Mouse (Mus musculus) intestine, embryonic 14.5 days (tissue): ENCODE measurements at regions not wholly inside any gene's neighbourhood (a gene's known extent, or its start where the extent isn't known, plus 50 kb on each side); places are given as distances from the start of the nearest gene placed in this dataset.

Source experiments
- ATAC-seq: fragments of 200-750 bp; cut with Nextera tagmentation; replicated peaks from 2 replicates; pipeline ENCODE4 v1.8.0; 2017; ENCODE audit warnings: low read depth, moderate number of reproducible peaks, moderate TSS enrichment, moderate library complexity; ENCODE audit not compliant: low FRiP score, low TSS enrichment
- DNase-seq: peaks from one replicate; pipeline ENCODE4 v3.0.0-alpha.2; 2018; ENCODE audit warnings: low spot score
- H3K27ac ChIP-seq: fragments of 300-500 bp; sonication (generic); 2 replicates; pipeline ENCODE4 v1.5.1; 2014; ENCODE audit warnings: low read depth, mild to moderate bottlenecking, control low read depth
- H3K27me3 ChIP-seq: fragments of 300-500 bp; sonication (generic); replicated peaks from 2 replicates; pipeline ENCODE4 v1.6.1; 2014; ENCODE audit warnings: low read length, control low read depth; ENCODE audit not compliant: control insufficient read depth, insufficient read depth
- H3K36me3 ChIP-seq: fragments of 300-500 bp; sonication (generic); 2 replicates; pipeline ENCODE4 v1.6.1; 2014; ENCODE audit warnings: low read length, control low read depth; ENCODE audit not compliant: control insufficient read depth, insufficient read depth
- H3K4me1 ChIP-seq: fragments of 300-500 bp; sonication (generic); replicated peaks from 2 replicates; pipeline ENCODE4 v1.6.1; 2014; ENCODE audit warnings: low read length, control low read depth, mixed read lengths; ENCODE audit not compliant: control insufficient read depth, insufficient read depth
- H3K4me2 ChIP-seq: fragments of 300-500 bp; sonication (generic); 2 replicates; pipeline ENCODE4 v1.6.1; 2014; ENCODE audit warnings: low read length
- H3K4me3 ChIP-seq: fragments of 300-500 bp; sonication (generic); 2 replicates; pipeline ENCODE4 v1.5.1; 2014; ENCODE audit warnings: low read depth, low read length, control low read depth, mixed read lengths
- H3K9ac ChIP-seq: fragments of 300-500 bp; sonication (generic); 2 replicates; pipeline ENCODE4 v1.6.1; 2014; ENCODE audit warnings: mild to moderate bottlenecking, low read length
- H3K9me3 ChIP-seq: fragments of 300-500 bp; sonication (generic); 2 replicates; pipeline ENCODE4 v1.6.1; 2016; ENCODE audit warnings: low read length, control low read depth; ENCODE audit not compliant: control insufficient read depth
- WGBS: fragments of 180-500 bp; shearing (Covaris S2); extraction: QIAGEN DNeasy Blood & Tissue Kit; methylation state at CpG from one replicate; pipeline ENCODE4 v1.1.7; 2014; 5-methylcytosine and 5-hydroxymethylcytosine counted together

- WGBS, result 54% methylated on average over 4 of the region's 4 CpGs
- DNase-seq, result no peak
Observed at GRCm38 (mm10) chr16:7929112-7929511, 495.8 kb downstream of the Tmem114 start.

GRCm38 (mm10) chr16:7928391-7928935 is 496.5 kb downstream of the Tmem114 start:
- Histone ChIP-seq H3K4me1 (no peaks in the 10 kb centered on the region), H3K9me3 (no peaks in the 10 kb centered on the region), H3K4me2 (no peak overlapping the region), H3K4me3 (no peak overlapping the region), H3K27ac (no peak overlapping the region), H3K9ac (no peak overlapping the region), H3K36me3 (no peaks in the 10 kb centered on the region), H3K27me3 (no peaks in the 10 kb centered on the region)
- 73% methylated on average over 6 of the region's 6 CpGs for WGBS
- ATAC-seq, result no peak
- no peak for DNase-seq

More at GRCm38 (mm10) chr16:7929112-7929511, 495.8 kb downstream of the Tmem114 start:
- H3K27me3 ChIP-seq, result no peaks in the 10 kb centered on the region
- no peak overlapping the region for H3K4me2 ChIP-seq
- H3K27ac ChIP-seq, result no peak overlapping the region
- ATAC-seq, result no peak
- H3K9ac ChIP-seq, result no peak overlapping the region
- no peaks in the 10 kb centered on the region for H3K36me3 ChIP-seq
- H3K4me3 ChIP-seq, result no peak overlapping the region
- H3K9me3 ChIP-seq, result no peaks in the 10 kb centered on the region
- no peaks in the 10 kb centered on the region for H3K4me1 ChIP-seq

GRCm38 (mm10) chr16:7927756-7928155 is 497.2 kb downstream of the Tmem114 start:
- ATAC-seq (0 out of 2 replicates have a peak, but pooled peaks have one; percentile 3), DNase-seq (no peak)
- H3K4me2 ChIP-seq, result no peak overlapping the region
- no peaks in the 10 kb centered on the region for H3K4me1 ChIP-seq
- H3K27me3 ChIP-seq, result no peaks in the 10 kb centered on the region
- WGBS, result 59% methylated on average over 8 of the region's 8 CpGs
- no peaks in the 10 kb centered on the region for H3K36me3 ChIP-seq
- H3K9me3 ChIP-seq, result no peaks in the 10 kb centered on the region
- no peak overlapping the region for H3K9ac ChIP-seq
- H3K4me3 ChIP-seq, result no peak overlapping the region
- H3K27ac ChIP-seq, result no peak overlapping the region

- H3K9me3 ChIP-seq, result no peaks in the 10 kb centered on the region
- no peak overlapping the region for H3K4me3 ChIP-seq
- H3K27me3 ChIP-seq, result no peaks in the 10 kb centered on the region
- ATAC-seq (no peak), DNase-seq (no peak)
- no peak overlapping the region for H3K27ac ChIP-seq
- 74% methylated on average over 2 of the region's 2 CpGs for WGBS
- H3K4me1 ChIP-seq, result no peaks in the 10 kb centered on the region
- no peak overlapping the region for H3K9ac ChIP-seq
- H3K4me2 ChIP-seq, result no peak overlapping the region
- H3K36me3 ChIP-seq, result no peaks in the 10 kb centered on the region
Observed at GRCm38 (mm10) chr16:7895786-7896185, 529.1 kb downstream of the Tmem114 start.

GRCm38 (mm10) chr16:7892799-7893198 is 532.1 kb downstream of the Tmem114 start:
- DNase-seq (no peak), ATAC-seq (no peak)
- no peak overlapping the region for H3K4me2 ChIP-seq
- no peaks in the 10 kb centered on the region for H3K27me3 ChIP-seq
- H3K9me3 ChIP-seq, result no peaks in the 10 kb centered on the region
- 77% methylated on average over 5 of the region's 5 CpGs for WGBS
- H3K4me3 ChIP-seq, result no peak overlapping the region
- H3K4me1 ChIP-seq, result no peaks in the 10 kb centered on the region
- H3K27ac ChIP-seq, result no peak overlapping the region
- no peak overlapping the region for H3K9ac ChIP-seq
- H3K36me3 ChIP-seq, result no peaks in the 10 kb centered on the region

- Histone ChIP-seq H3K4me1 (no peaks in the 10 kb centered on the region), H3K9me3 (no peaks in the 10 kb centered on the region), H3K4me3 (no peak overlapping the region), H3K36me3 (no peaks in the 10 kb centered on the region), H3K4me2 (no peak overlapping the region), H3K27me3 (no peaks in the 10 kb centered on the region), H3K9ac (no peak overlapping the region), H3K27ac (no peak overlapping the region)
- DNase-seq, result no peak
- no peak for ATAC-seq
- WGBS, result 91% methylated on average over 2 of the region's 2 CpGs
Observed at GRCm38 (mm10) chr16:7863406-7863805, 561.5 kb downstream of the Tmem114 start.

- 68% methylated on average over 5 of the region's 5 CpGs for WGBS
- no peak for ATAC-seq
Observed at GRCm38 (mm10) chr16:7839139-7839538, 585.8 kb downstream of the Tmem114 start.

GRCm38 (mm10) chr16:7831142-7831541 is 593.8 kb downstream of the Tmem114 start:
- no peak for ATAC-seq
- no peaks in the 10 kb centered on the region for H3K9me3 ChIP-seq
- no peak overlapping the region for H3K4me3 ChIP-seq
- H3K4me1 ChIP-seq, result no peaks in the 10 kb centered on the region
- WGBS, result 65% methylated on average over 6 of the region's 6 CpGs
- DNase-seq, result no peak
- no peak overlapping the region for H3K27ac ChIP-seq
- no peaks in the 10 kb centered on the region for H3K36me3 ChIP-seq
- no peak overlapping the region for H3K4me2 ChIP-seq
- no peak overlapping the region for H3K9ac ChIP-seq
- no peaks in the 10 kb centered on the region for H3K27me3 ChIP-seq

More at GRCm38 (mm10) chr16:7839139-7839538, 585.8 kb downstream of the Tmem114 start:
- H3K9ac ChIP-seq, result no peak overlapping the region
- no peaks in the 10 kb centered on the region for H3K4me1 ChIP-seq
- H3K36me3 ChIP-seq, result no peaks in the 10 kb centered on the region
- no peak for DNase-seq
- no peaks in the 10 kb centered on the region for H3K27me3 ChIP-seq
- H3K4me2 ChIP-seq, result no peak overlapping the region
- no peak overlapping the region for H3K4me3 ChIP-seq
- H3K27ac ChIP-seq, result no peak overlapping the region
- no peaks in the 10 kb centered on the region for H3K9me3 ChIP-seq

- no peak for DNase-seq
- 81% methylated on average over 9 of the region's 9 CpGs for WGBS
- no peaks in the 10 kb centered on the region for H3K9me3 ChIP-seq
Observed at GRCm38 (mm10) chr16:7829939-7830650, 594.8 kb downstream of the Tmem114 start.

More at GRCm38 (mm10) chr16:7829939-7830650, 594.8 kb downstream of the Tmem114 start:
- H3K36me3 ChIP-seq, result no peaks in the 10 kb centered on the region
- ATAC-seq, result no peak
- no peak overlapping the region for H3K4me2 ChIP-seq
- H3K4me3 ChIP-seq, result no peak overlapping the region
- no peaks in the 10 kb centered on the region for H3K27me3 ChIP-seq
- H3K4me1 ChIP-seq, result no peaks in the 10 kb centered on the region
- H3K9ac ChIP-seq, result no peak overlapping the region
- H3K27ac ChIP-seq, result no peak overlapping the region
